Mouse (Mus musculus): ENCODE results near the gene Slc7a15. TPM values are rescaled to one million over a fixed set of nuclear protein-coding genes. Genes with fewer than 3 reads are reported as not detected.
A peak's percentile ranks its signal among the peaks of the same experiment; 100 is the strongest.
"Not testable (repeated sequence)": the region's sequence is repeated elsewhere in the genome, so short reads cannot be mapped to it uniquely, and the experiment has no call there.

The Slc7a15 gene
- polyA plus RNA-seq, 1 experiment from 2014 or later = not detected

DNA sequence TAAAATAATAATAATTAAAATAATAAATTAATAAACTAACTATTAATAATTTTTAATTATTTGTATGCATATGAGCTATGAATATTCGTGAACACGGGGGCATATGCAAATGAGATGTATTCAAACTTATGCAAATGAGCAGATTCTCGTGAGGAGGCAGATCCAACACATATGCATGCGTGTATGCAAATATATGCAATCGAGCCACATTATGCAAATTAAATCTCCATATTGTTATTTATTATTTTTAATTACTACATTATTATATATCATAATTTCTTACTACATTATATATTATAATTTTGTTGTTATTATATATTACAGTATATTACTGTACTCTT, 21.8 kb upstream of the Slc7a15 start:
- Histone ChIP-seq H3K27ac (no peak overlapping the region), H3K4me1 (no peaks in the 10 kb centered on the region), H3K9ac (no peak overlapping the region), H3K4me2 (no peak overlapping the region), H3K36me3 (replicated peaks) (0 out of 2 replicates have a peak, but pooled peaks cover 5% of the 10 kb centered on the region), H3K27me3 (replicated peaks) (no peaks in the 10 kb centered on the region), H3K4me3 (no peak overlapping the region), H3K9me3 (no peaks in the 10 kb centered on the region)
- 82% methylated on average over 5 of the region's 5 CpGs for WGBS
- ATAC-seq (replicated peaks) = 0 out of 2 replicates have a peak, but pooled peaks have one; percentile 58

DNA sequence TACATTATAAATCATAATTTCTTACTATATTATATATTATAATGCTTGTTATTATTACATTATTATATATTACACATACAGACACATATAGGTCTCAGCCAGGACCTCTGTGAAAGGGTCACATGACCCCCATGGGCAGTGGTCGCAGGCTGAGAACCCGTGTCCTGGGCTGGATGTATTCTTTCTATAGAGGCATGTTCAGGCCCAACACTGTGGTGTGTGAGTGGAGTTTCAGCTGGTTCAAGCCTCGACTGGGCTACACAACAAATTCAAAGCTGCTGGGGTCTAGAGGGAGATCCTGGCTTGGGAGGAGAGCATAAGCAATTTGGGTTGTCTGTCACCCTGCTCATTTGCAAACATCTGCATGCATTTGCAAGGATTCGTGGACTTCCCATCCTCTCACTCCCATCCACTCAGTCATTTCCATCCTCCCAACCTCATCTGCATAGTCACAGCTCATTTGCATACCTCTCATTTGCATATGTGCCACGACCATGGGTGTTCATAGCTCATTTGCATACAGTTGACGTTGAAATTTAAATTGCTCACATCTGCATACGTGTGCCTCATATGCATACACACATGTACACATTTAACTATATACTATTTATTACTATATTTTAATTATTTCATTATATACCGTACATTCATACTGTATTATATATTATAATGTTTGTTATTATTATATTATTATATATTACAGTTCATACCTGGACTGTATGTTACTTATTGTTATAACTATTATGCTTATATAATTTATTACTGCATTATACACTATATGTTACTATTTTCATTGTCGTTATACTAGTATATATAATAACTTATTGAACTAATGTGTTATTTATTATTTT, 21.2 kb upstream of the Slc7a15 start:
- no peak overlapping the region for H3K27ac ChIP-seq
- H3K4me1 ChIP-seq = no peaks in the 10 kb centered on the region
- H3K9me3 ChIP-seq = no peaks in the 10 kb centered on the region
- WGBS = 79% methylated on average over 9 of the region's 9 CpGs
- no peaks in the 10 kb centered on the region for H3K27me3 ChIP-seq (replicated peaks)
- no peak overlapping the region for H3K4me3 ChIP-seq
- H3K4me2 ChIP-seq = no peak overlapping the region
- peak; percentile 70 for ATAC-seq (replicated peaks)
- 0 out of 2 replicates have a peak, but pooled peaks cover 5% of the 10 kb centered on the region for H3K36me3 ChIP-seq (replicated peaks)
- H3K9ac ChIP-seq = no peak overlapping the region

DNA sequence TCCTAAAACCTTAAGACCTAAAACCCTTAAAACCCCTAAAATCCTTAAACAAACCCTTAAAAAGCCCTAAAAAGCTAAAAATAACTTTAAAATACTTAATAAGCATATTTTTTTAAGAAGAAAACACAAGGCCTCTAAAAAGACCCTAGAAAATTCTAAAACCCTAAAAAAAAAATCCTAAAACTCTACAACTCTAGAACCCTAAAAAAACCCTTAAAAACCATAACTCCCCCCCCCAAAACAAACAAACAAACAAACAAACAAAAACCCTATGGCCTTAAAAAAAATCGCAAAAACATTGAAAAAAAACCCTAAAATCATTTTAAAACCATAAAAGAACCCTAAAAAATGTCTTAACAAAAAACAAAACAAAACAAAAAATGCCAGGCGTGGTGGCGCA, 19.4 kb upstream of the Slc7a15 start:
- 94% methylated on average over 3 of the region's 3 CpGs for WGBS

DNA sequence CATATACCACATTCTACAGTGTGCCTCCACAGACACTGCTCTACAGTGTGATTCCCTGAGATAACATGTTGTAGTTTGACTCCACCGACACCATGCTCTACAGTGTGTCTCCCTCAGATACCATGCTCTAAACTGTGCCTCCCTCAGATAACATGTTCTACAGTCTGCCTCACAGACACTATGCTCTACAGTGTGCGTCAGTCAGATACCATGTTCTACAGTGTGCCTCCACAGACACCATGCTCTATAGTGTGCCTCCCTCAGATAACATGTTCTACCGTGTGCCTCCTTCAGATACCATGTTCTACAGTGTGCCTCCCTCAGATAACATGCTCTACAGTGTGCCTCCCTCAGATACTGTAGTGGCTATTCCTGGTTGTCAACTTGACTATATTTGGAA, 10.2 kb upstream of the Slc7a15 start:
- 93% methylated on average over 3 of the region's 3 CpGs for WGBS
- Histone ChIP-seq H3K9me3 (no peaks in the 10 kb centered on the region), H3K27me3 (replicated peaks) (no peaks in the 10 kb centered on the region), H3K4me1 (no peaks in the 10 kb centered on the region), H3K9ac (no peak overlapping the region), H3K27ac (no peak overlapping the region), H3K4me3 (no peak overlapping the region), H3K36me3 (replicated peaks) (no peaks in the 10 kb centered on the region), H3K4me2 (no peak overlapping the region)
- no peak for ATAC-seq (replicated peaks)

More for the DNA sequence above, 19.4 kb upstream of the Slc7a15 start:
- 0 out of 2 replicates have a peak, but pooled peaks cover 5% of the 10 kb centered on the region for H3K36me3 ChIP-seq (replicated peaks)
- H3K4me1 ChIP-seq = no peaks in the 10 kb centered on the region
- no peak overlapping the region for H3K9ac ChIP-seq
- H3K27ac ChIP-seq = no peak overlapping the region
- no peak overlapping the region for H3K4me3 ChIP-seq
- no peaks in the 10 kb centered on the region for H3K9me3 ChIP-seq
- ATAC-seq (replicated peaks) = no peak
- H3K27me3 ChIP-seq (replicated peaks) = no peaks in the 10 kb centered on the region
- H3K4me2 ChIP-seq = no peak overlapping the region

DNA sequence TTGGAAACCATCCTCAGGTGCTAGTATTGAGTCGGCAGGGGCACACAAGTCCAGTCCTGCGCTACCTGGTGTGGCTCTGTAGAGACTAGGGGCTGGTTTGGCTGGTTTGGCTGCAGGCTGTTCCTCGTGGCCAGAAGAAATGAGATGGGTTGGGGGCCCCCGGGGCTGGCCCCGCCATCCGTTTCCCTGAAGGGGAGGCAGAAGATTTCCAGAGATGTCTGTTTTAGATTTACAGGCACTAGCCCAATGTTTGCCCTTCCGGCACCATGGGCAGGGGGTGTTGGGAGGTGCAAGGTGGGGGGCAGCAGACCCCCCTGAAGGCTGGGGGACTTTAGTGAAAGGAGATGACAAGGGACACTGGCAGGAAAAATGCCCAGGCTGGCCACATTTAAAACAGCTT, 3.3 kb downstream of the Slc7a15 start:
- Histone ChIP-seq H3K4me1 (no peaks in the 10 kb centered on the region), H3K36me3 (replicated peaks) (no peaks in the 10 kb centered on the region), H3K27ac (no peak overlapping the region), H3K4me2 (no peak overlapping the region), H3K27me3 (replicated peaks) (no peaks in the 10 kb centered on the region), H3K4me3 (no peak overlapping the region), H3K9ac (no peak overlapping the region), H3K9me3 (no peaks in the 10 kb centered on the region)
- 93% methylated on average over 7 of the region's 7 CpGs for WGBS
- no peak for ATAC-seq (replicated peaks)

DNA sequence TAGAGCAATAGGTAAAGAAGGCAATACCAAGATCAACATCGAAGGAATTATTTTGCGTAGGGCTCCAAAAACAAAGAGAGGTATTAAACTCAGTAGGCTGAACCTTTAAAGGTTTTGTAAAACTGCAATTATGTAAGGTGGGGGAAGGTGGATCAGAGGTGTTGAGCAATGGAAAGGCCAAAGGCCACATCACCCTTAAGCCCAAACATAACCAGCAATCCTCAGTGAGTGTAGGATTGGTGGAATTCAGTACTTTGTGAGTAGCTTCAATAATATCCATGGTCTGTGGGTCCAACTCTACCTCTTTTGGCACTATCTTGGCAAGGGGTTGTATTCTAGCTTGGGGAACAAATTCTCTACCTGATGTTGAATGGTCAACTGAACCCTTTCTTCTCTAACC, 7.5 kb downstream of the Slc7a15 start:
- 94% methylated on average over 2 of the region's 2 CpGs for WGBS
- ATAC-seq (replicated peaks); H3K4me2 ChIP-seq; H3K9me3 ChIP-seq; H3K9ac ChIP-seq; H3K36me3 ChIP-seq (replicated peaks); H3K4me1 ChIP-seq; H3K4me3 ChIP-seq; H3K27ac ChIP-seq; H3K27me3 ChIP-seq (replicated peaks): not testable (repeated sequence)

DNA sequence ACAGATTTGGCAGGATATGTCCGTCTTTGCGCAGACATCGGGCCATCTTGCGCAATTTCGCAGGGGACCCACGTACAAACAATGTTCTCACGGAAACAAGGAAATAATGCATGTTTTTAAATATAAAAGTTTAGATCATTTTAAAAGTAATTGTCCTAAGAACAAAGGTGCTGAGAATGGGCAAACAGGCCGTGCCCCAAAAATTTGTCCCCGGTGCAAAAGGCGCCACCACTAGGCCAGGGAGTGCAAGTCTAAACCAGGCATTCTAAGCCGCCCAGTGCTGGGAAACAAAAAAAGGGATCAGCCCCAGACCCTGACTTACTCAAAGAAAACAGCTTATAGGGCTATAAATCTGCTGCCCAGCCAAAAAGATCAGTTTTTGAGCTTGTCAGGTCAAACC, 25.5 kb downstream of the Slc7a15 start:
- Histone ChIP-seq H3K4me2 (peak overlapping the region; percentile 5; the same call in 1 of the 2 replicates), H3K27me3 (replicated peaks) (no peaks in the 10 kb centered on the region), H3K9me3 (no peaks in the 10 kb centered on the region), H3K27ac (no peak overlapping the region), H3K4me1 (no peaks in the 10 kb centered on the region), H3K4me3 (no peak overlapping the region), H3K9ac (no peak overlapping the region), H3K36me3 (replicated peaks) (no peaks in the 10 kb centered on the region)
- ATAC-seq (replicated peaks) = no peak
- WGBS = 81% methylated on average over 11 of the region's 11 CpGs

DNA sequence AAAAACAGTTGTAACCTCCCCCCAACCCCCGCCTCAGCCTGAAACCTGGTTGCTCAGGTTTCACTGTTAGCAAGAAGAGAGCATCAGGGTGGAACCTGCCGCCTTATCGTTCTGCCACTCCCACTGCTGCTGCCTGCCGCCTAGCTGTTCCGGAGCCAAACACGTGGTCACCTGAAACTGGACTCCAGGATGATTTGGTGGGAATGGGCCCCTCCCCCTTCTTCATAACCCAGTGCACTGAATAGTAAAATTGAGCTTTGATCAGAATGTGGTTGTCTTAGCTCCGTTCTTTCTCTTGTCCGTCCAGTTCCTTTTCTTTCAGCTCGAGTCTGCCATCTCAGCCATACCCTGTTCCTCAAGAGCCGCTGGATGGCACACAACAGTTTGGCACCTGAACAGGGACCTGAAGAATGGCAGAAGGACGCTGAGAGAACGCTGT, 26.9 kb downstream of the Slc7a15 start:
- not testable (repeated sequence) for H3K4me2 ChIP-seq; H3K36me3 ChIP-seq (replicated peaks); H3K4me1 ChIP-seq; H3K27me3 ChIP-seq (replicated peaks); H3K27ac ChIP-seq; ATAC-seq (replicated peaks); H3K9ac ChIP-seq; H3K4me3 ChIP-seq; H3K9me3 ChIP-seq
- WGBS = 50% methylated on average over 12 of the region's 12 CpGs

DNA sequence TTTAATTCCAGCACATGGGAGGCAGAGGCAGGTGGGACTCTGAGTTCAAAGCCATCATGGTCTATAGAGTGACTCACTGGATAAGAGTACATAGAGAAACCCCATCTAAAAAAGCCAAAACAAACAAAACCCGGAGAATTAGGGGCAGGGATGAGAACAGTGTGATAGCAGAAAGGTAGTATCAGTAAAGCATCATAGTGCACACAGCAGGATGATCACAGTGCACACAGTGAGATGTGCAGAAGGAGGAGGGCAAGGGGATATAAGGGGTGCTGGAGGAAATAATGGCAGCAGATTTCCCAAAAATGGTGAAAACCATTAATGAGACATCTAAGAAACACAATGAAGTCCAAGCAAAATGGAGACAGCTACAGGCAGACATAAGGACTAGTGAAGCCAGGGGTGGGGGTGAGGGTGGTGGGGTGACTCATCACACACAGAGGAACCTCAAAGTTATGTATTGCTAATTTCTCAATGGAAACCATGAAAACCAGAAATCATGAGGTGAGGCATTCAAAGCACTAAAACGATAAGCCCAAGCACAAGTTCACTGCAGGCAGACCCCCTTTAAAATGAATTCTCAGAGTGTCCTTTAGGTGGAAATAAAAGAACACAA, 27.5 kb downstream of the Slc7a15 start:
- not testable (repeated sequence) for H3K4me3 ChIP-seq; H3K9me3 ChIP-seq; H3K27ac ChIP-seq; H3K9ac ChIP-seq; H3K27me3 ChIP-seq (replicated peaks); ATAC-seq (replicated peaks); H3K4me2 ChIP-seq; H3K36me3 ChIP-seq (replicated peaks); H3K4me1 ChIP-seq
- WGBS = 82% methylated on average over 2 of the region's 2 CpGs

DNA sequence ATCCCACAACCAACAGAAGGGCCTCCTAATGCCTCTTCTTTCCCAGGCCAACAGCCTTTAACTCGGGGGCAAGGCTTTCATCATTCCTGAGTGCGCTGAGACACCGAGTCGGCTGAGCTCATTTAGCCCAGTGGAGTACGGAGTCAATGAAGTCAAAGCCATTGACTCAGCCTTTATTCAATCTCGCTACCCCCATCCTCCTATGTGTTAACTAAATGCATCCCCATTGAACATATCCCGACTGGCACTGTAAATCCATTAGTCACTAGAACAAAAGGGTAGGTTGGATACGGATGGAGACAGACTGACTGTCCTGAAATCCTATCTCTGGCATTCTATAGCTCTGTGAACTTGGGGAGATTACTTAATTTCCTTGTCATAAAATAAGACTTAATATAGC, 36.7 kb downstream of the Slc7a15 start:
- 69% methylated on average over 8 of the region's 8 CpGs for WGBS
- not testable (repeated sequence) for H3K9me3 ChIP-seq; H3K9ac ChIP-seq; ATAC-seq (replicated peaks); H3K27me3 ChIP-seq (replicated peaks); H3K4me3 ChIP-seq; H3K27ac ChIP-seq; H3K36me3 ChIP-seq (replicated peaks); H3K4me1 ChIP-seq; H3K4me2 ChIP-seq

DNA sequence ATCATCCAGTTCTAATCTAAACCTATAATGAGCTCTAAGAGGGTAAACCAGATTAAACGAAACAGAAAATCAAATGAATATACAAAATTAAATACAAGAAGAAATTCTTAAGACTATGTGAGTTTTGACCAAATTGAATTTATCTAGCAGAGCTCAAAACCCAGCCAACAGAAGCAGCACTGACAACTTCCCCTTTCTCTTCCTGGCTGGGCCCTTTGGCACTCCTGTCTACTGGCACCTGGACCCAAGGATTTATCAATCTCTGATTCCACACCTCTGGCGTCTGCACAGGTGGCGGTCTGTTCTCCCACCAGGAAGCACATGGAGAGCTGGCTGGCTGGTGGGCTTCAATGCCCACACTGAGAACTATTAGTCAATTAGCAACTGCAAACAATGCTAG, 39.0 kb downstream of the Slc7a15 start:
- H3K9me3 ChIP-seq = not testable (repeated sequence)

DNA sequence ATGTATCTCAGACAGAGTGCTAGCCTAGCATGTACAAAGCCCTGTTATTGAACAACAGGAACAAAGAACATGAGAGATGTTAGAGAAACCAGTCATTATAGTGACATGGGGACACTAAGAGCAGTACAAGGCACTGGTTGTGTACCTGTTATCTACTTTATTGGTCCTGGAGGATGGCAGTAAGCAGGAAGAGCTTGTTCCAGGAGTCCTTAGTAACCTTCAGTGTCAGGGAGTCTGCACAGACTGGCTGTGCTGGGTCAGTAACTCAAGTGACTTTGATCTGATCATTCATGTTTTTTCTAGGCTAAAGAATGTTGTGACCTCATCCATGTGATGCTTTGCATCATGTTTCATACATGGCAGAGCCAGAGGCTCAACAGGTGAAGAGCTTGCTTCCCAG, 42.7 kb downstream of the Slc7a15 start:
- Histone ChIP-seq H3K4me1 (no peaks in the 10 kb centered on the region), H3K9ac (no peak overlapping the region), H3K27ac (no peak overlapping the region), H3K9me3 (no peaks in the 10 kb centered on the region), H3K36me3 (replicated peaks) (no peaks in the 10 kb centered on the region), H3K27me3 (replicated peaks) (no peaks in the 10 kb centered on the region), H3K4me3 (no peak overlapping the region), H3K4me2 (no peak overlapping the region)
- ATAC-seq (replicated peaks) = no peak

More for the DNA sequence above, 39.0 kb downstream of the Slc7a15 start:
- not testable (repeated sequence) for H3K4me2 ChIP-seq; ATAC-seq (replicated peaks); H3K9ac ChIP-seq; H3K4me3 ChIP-seq; H3K27me3 ChIP-seq (replicated peaks); H3K36me3 ChIP-seq (replicated peaks); H3K27ac ChIP-seq; H3K4me1 ChIP-seq
- 89% methylated on average over 3 of the region's 3 CpGs for WGBS

DNA sequence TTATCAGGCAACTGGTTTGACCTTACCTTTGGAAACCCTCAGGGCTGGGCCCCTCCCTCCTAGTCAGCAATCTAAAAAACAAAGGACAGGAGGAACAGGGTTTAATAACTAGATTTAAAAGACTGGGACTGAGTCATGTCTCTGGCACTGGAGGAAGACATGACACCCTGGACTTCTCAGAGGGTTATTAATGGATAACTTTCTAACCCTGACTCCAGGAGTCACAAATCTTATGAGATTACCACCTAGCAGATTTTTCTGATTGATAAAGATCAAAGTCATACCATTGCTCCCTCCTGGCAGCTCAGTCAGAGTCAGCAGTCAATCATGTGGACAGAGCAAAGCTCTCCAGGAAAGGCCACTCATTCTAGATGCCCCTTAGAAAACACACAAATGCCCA, 43.4 kb downstream of the Slc7a15 start:
- no peak overlapping the region for H3K9ac ChIP-seq
- no peaks in the 10 kb centered on the region for H3K9me3 ChIP-seq
- H3K27me3 ChIP-seq (replicated peaks) = no peaks in the 10 kb centered on the region
- no peak overlapping the region for H3K4me3 ChIP-seq
- no peak overlapping the region for H3K27ac ChIP-seq
- no peak for ATAC-seq (replicated peaks)
- H3K4me2 ChIP-seq = no peak overlapping the region
- H3K4me1 ChIP-seq = no peaks in the 10 kb centered on the region
- H3K36me3 ChIP-seq (replicated peaks) = no peaks in the 10 kb centered on the region
